Mouse (Mus musculus): Measurements from ENCODE around the gene Mpc1.
"Not testable (repeated sequence)": the region's sequence is repeated elsewhere in the genome, so short reads cannot be mapped to it uniquely, and the experiment has no call there.

Mpc1 gene

GRCm38 (mm10) chr17:8326877-8327276 lies 44.2 kb downstream of the Mpc1 start:
- not testable (repeated sequence) for DNase-seq (ENCODE audit: inconsistent age in 2 of 2, low spot score in 1 of 2)

- DNase-seq (ENCODE audit: inconsistent age in 2 of 2, low spot score in 1 of 2): no peak
Observed at GRCm38 (mm10) chr17:8328511-8329174, 45.9 kb downstream of the Mpc1 start.

GRCm38 (mm10) chr17:8330602-8331001 lies 47.9 kb downstream of the Mpc1 start:
- no peak for DNase-seq (ENCODE audit: inconsistent age in 2 of 2, low spot score in 1 of 2)

- not testable (repeated sequence) for DNase-seq (ENCODE audit: inconsistent age in 2 of 2, low spot score in 1 of 2)
Observed at GRCm38 (mm10) chr17:8337159-8337558, 54.5 kb downstream of the Mpc1 start, which contains the start of gene Prr18. Gene Prr18 (plus strand): TSS chr17:8337459.

- no peak for DNase-seq (ENCODE audit: inconsistent age in 2 of 2, low spot score in 1 of 2)
Observed at GRCm38 (mm10) chr17:8339666-8340374, 57.1 kb downstream of the Mpc1 start.

- peak; percentile 23 to 57 for DNase-seq (ENCODE audit: inconsistent age in 2 of 2, low spot score in 1 of 2)
Observed at GRCm38 (mm10) chr17:8340407-8341359, 58.0 kb downstream of the Mpc1 start.

GRCm38 (mm10) chr17:8341360-8341963 lies 58.8 kb downstream of the Mpc1 start:
- DNase-seq (ENCODE audit: inconsistent age in 2 of 2, low spot score in 1 of 2): no peak

- DNase-seq (ENCODE audit: inconsistent age in 2 of 2, low spot score in 1 of 2): no peak
Observed at GRCm38 (mm10) chr17:8342706-8343105, 60.0 kb downstream of the Mpc1 start.

- DNase-seq (ENCODE audit: inconsistent age in 2 of 2, low spot score in 1 of 2): no peak
Observed at GRCm38 (mm10) chr17:8343416-8343815, 60.7 kb downstream of the Mpc1 start.

Data from adrenal gland, adult (tissue).